Mouse (Mus musculus): Measurements from ENCODE around the gene Ptx4. TPM values are rescaled to one million over a fixed set of nuclear protein-coding genes. Genes with fewer than 3 reads are reported as not detected.

Ptx4 gene
- total RNA-seq (2018; cell fraction: chromatin; rRNA removed) = not detected
- total RNA-seq (2018; cell fraction: cytosol; rRNA removed) = not detected
- not detected for total RNA-seq (2018; cell fraction: nucleus; rRNA removed)
- polyA plus RNA-seq (2018) = not detected in 3 replicates

DNA sequence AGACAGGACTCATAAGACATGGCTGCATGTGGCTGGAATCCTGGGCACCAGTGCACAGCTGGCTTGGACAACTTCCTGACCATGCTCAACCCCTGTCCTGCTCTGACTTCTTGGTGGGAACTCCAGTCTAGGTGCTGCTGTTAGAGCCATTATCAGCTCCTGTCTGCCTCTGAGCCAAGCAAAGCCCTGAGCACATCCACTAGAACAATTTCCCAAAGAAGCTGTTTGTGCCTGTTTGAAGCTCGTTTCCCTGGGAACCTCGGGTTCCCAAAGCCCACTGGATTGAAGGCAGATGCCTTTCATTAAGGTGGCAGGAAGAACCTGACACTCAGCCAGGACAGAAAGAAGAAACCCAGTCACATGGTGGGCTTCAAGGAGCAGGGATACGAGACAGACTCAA, at the start of gene Ptx4:
TSS of gene Ptx4 (plus strand) at position 355 of the 400 bp plus-strand sequence.
- no peak within 1 kb of the TSS for H3K27ac ChIP-seq
- no peaks in the 10 kb centered on the region for H3K79me2 ChIP-seq (ENCODE audit: inconsistent target)
- WGBS (ENCODE audit: missing documents) = 40% methylated on average over 3 of the region's 3 CpGs
- no peaks in the 10 kb centered on the region for H3K36me3 ChIP-seq (ENCODE audit: inconsistent target)
- H3K4me3 ChIP-seq (ENCODE audit: inconsistent target) = no peak within 1 kb of the TSS

DNA sequence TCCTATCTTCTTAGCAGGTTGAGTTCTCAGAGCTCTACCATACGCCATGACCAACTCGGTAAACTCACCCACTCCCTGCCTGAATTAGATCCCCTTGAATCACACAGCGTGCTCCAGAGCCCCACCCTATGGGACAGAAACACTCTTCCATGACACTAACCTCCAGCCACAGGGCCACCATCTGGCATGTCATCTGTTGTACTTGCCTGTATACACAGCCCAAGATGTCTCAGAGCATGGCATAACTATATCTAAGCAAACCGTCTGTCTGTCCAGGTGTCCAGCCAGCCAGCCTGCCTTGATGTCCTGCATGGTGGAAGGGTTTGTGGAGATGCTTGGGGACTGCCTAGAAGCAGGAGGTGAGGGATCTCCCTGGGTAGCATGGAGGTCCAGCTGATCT, 43.7 kb upstream of the Ptx4 start:
- H3K36me3 ChIP-seq (ENCODE audit: inconsistent target) = no peaks in the 10 kb centered on the region
- H3K27ac ChIP-seq = no peak overlapping the region
- WGBS (ENCODE audit: missing documents) = 98% methylated on average over 4 of the region's 4 CpGs
- no peaks in the 10 kb centered on the region for H3K79me2 ChIP-seq (ENCODE audit: inconsistent target)
- H3K4me3 ChIP-seq (ENCODE audit: inconsistent target) = no peak overlapping the region

DNA sequence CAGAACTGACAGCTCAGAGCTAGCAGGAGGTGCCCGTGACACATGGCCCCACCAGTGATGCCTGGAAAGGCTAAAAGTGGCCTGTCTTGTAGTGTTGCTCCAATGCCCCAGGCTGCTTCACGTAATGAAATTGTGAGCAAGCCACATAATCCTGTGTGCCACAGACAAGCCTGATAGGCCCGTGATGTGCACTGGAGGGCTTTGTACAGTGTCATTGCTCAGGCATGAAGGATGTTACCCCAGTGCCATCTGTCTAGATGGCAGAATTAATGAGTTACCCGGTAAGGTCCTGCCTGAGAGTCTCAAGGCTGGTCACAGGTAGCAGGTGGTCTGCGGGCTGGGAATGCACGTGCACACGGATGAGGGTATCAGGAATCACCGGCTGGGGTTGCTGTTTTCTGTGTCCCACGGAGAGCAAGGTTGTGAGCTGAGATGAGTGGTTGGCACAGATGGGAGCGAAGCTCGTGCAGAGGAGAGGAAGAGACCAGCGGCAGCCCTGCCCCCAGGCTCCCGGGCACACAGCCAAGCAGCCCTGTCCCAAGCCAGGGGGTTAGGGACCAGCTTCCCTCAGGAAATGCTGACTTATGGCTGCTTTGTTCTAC, 42.7 kb upstream of the Ptx4 start:
- Histone ChIP-seq H3K4me3 (ENCODE audit: inconsistent target) (no peak overlapping the region), H3K27ac (no peak overlapping the region), H3K79me2 (ENCODE audit: inconsistent target) (no peaks in the 10 kb centered on the region), H3K36me3 (ENCODE audit: inconsistent target) (no peaks in the 10 kb centered on the region)
- WGBS (ENCODE audit: missing documents) = 31% methylated on average over 13 of the region's 13 CpGs

DNA sequence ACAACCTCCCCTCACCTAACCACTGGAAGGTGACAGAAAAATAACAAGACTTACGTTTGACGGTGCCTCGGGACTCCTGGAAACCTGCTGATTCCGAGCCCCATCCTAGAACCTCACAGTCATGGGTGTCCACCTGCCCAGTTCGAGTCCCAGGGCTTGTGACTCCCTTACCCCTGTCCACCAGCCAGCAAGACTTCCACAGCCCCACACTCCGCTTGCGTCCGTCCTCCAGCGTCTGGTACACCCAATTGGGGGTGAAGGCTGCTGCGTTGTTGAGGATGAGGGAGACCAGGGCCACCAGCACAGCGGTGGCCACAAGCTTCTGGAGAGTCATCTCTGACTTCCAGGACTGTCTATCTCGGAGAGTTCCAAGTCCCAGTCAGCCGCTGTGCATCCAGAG, 40.4 kb upstream of the Ptx4 start:
- Histone ChIP-seq H3K79me2 (ENCODE audit: inconsistent target) (no peaks in the 10 kb centered on the region), H3K27ac (no peak overlapping the region), H3K4me3 (ENCODE audit: inconsistent target) (no peak overlapping the region), H3K36me3 (ENCODE audit: inconsistent target) (no peaks in the 10 kb centered on the region)
- WGBS (ENCODE audit: missing documents) = 97% methylated on average over 13 of the region's 13 CpGs

DNA sequence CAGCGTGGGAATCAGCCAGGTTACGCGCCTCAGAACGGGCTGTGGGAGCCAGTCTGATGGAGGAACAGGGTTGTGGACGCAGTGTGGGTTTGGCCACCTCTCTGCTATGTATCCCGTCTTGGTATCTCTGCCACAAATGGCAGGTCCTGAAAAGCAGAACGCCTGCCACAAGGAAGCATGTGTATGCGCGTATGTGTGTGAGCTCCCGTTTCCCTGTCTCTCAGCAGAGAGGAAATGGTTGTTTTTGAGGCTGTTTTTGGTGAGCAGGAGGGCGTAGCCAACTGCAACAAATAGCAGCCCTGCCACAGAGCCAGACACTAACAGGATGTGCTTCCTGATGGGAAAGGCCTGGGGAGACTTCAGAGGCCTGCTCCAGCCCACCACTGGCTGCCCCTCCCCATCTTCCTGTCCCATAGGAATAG, 39.6 kb upstream of the Ptx4 start:
- Histone ChIP-seq H3K79me2 (ENCODE audit: inconsistent target) (no peaks in the 10 kb centered on the region), H3K27ac (no peak overlapping the region), H3K4me3 (ENCODE audit: inconsistent target) (no peak overlapping the region), H3K36me3 (ENCODE audit: inconsistent target) (no peaks in the 10 kb centered on the region)
- 80% methylated on average over 11 of the region's 11 CpGs for WGBS (ENCODE audit: missing documents)

DNA sequence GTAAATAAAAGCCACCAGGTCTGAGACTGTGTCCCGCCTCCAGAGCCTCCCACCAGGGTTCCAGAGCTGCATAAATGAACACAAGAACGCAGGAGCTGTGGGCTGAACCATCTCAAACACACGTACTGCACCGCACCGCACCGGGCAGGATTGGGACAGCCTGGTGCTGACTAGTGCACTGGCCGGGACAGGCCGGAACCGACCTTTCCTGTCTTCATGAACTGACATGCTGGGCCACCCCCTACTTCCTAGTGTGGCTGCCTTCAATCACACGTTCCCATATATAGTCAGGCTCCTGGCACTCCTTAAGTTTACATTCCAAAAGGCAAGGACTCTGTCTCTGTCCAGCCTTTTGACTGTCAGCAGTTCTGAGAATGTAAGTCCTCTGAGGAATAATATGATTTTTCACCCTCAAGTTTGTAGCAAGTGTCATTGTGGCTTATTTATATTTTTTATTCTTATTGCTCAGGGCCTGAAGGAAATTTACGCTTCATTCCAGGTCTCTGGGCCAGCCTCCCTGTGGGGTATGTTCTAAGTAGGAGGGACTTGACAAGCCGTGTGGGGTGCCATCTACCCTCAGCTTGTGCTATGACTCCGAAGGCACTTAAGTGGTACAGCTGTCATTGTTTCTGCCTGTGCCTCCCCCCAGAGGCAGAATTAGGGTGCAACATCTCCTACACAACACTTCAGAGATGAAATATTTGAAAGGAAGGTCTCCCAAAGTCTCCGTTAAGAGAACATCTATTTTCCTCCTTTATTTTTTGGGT, 38.3 kb upstream of the Ptx4 start:
- no peak overlapping the region for H3K4me3 ChIP-seq (ENCODE audit: inconsistent target)
- no peak overlapping the region for H3K27ac ChIP-seq
- no peaks in the 10 kb centered on the region for H3K79me2 ChIP-seq (ENCODE audit: inconsistent target)
- no peaks in the 10 kb centered on the region for H3K36me3 ChIP-seq (ENCODE audit: inconsistent target)
- WGBS (ENCODE audit: missing documents) = 84% methylated on average over 14 of the region's 14 CpGs

DNA sequence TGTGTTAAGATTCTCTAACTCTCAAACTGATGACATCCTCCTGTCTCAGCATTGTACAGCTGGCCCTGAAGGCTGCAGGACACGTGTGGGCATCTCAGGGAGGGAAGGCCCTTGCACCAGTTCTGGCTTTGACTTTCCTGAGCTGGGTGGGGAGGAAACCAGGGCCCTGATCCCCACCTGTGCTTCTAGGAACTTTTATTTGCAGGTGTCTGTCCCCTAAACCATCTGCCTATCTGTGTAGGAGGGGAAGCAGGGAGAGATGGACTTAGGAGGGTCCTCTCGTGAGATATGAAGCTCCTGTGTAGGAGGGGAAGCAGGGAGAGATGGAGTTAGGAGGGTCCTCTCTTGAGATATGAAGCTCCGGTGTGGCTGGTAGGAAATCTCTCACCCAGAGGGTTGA, 37.7 kb upstream of the Ptx4 start:
- H3K4me3 ChIP-seq (ENCODE audit: inconsistent target) = no peak overlapping the region
- no peaks in the 10 kb centered on the region for H3K36me3 ChIP-seq (ENCODE audit: inconsistent target)
- H3K79me2 ChIP-seq (ENCODE audit: inconsistent target) = no peaks in the 10 kb centered on the region
- 92% methylated on average over 3 of the region's 3 CpGs for WGBS (ENCODE audit: missing documents)
- H3K27ac ChIP-seq = no peak overlapping the region

DNA sequence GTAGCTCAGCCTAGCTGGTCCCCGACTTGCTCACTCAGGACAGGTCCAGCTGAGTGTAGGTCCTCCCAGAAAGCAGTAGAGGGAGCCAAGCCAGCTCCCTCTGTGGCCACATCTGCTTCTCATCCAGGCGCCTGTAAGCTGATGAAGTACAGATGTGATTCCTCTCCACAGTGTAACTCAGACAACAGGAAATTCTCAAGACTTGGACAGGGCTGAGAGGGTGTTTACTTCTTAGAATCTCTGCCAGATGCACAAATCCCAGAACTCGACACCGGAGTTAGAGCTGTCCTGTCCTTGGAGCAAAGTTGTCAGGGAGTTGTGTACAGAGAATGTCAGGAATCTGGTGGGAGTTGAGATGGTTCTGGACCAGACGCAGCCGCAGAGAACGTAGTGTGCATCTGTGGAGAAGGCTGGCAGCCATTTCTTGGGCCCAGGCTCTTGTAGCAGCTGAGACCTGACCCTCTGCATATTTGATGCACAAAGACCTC, 37.1 kb upstream of the Ptx4 start, which contains the start of gene Tmem204:
TSS of gene Tmem204 (minus strand) at position 148 of the 488 bp plus-strand sequence.
- H3K27ac ChIP-seq = no peak within 1 kb of the TSS
- WGBS (ENCODE audit: missing documents) = 90% methylated on average over 7 of the region's 7 CpGs

DNA sequence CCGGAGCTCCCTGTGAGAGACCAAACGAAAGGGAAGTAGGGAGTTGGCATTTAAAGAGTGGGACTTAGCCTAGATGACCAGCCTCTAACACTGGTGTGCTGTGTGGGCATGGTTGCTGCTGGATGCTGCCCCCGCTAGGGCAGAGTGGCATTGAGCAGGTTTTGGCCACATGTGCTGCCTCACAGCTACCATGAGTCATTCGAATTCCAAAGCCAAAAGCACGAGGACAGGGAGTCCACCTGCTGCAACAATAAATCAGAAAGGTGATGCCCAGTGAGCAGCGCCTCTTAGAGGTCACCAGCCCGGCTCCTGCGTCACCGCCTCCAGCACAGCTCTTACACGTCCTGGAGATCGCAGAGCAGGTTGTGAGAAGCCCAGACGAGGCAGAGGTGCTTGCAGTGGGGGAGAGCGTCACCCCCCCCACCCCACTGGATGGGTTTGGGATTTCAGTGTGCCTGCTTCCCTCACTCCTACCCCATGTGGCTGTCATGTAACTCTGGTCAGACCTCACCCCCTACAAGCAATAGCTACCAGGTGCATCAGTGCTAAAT, 35.6 kb upstream of the Ptx4 start:
- Histone ChIP-seq H3K4me3 (ENCODE audit: inconsistent target) (no peak overlapping the region), H3K79me2 (ENCODE audit: inconsistent target) (no peaks in the 10 kb centered on the region), H3K36me3 (ENCODE audit: inconsistent target) (no peaks in the 10 kb centered on the region), H3K27ac (no peak overlapping the region)
- WGBS (ENCODE audit: missing documents) = 90% methylated on average over 11 of the region's 13 CpGs

More for the DNA sequence above, 37.1 kb upstream of the Ptx4 start, which contains the start of gene Tmem204:
- Histone ChIP-seq H3K79me2 (ENCODE audit: inconsistent target) (no peaks in the 10 kb centered on the region), H3K4me3 (ENCODE audit: inconsistent target) (no peak within 1 kb of the TSS), H3K36me3 (ENCODE audit: inconsistent target) (no peaks in the 10 kb centered on the region)

DNA sequence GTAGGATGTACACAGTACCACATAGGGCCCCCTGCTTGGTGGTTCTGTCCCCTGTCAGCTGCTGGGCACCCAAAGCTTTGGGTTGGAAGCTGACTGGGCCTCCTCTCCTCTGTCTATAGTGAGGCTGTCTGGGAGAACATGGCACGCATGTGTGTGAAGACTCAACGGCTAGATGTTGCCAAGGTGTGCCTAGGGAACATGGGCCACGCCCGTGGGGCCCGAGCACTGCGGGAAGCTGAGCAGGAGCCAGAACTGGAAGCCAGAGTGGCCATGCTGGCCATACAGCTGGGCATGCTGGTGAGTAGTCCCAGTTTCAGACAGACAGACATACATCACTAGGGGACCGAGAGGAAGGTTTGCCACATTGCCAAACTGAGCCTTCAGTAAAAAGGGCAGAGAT, 33.8 kb upstream of the Ptx4 start:
- no peak overlapping the region for H3K27ac ChIP-seq
- H3K36me3 ChIP-seq (ENCODE audit: inconsistent target) = no peaks in the 10 kb centered on the region
- no peak overlapping the region for H3K4me3 ChIP-seq (ENCODE audit: inconsistent target)
- WGBS (ENCODE audit: missing documents) = 98% methylated on average over 7 of the region's 7 CpGs
- no peaks in the 10 kb centered on the region for H3K79me2 ChIP-seq (ENCODE audit: inconsistent target)

DNA sequence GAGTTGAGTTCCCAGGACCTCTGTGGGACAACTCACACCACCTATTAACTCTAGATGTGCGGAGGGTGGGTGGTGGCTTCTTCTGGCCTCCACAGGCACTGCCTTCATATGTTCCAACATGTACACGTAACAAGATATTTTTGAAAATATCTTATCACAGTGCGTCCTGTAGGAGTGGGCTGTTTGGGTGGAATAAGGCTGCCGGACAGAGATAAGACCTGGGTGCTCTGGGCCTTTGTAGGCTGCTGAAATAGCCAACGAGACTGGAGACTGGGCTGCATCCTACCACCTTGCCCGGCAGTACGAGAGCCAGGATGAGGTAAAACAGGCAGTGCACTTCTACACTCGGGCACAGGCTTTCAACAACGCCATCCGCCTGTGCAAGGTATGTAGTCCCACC, 31.4 kb upstream of the Ptx4 start:
- Histone ChIP-seq H3K27ac (no peak overlapping the region), H3K79me2 (ENCODE audit: inconsistent target) (no peaks in the 10 kb centered on the region), H3K4me3 (ENCODE audit: inconsistent target) (no peak overlapping the region), H3K36me3 (ENCODE audit: inconsistent target) (no peaks in the 10 kb centered on the region)
- 94% methylated on average over 10 of the region's 10 CpGs for WGBS (ENCODE audit: missing documents)

DNA sequence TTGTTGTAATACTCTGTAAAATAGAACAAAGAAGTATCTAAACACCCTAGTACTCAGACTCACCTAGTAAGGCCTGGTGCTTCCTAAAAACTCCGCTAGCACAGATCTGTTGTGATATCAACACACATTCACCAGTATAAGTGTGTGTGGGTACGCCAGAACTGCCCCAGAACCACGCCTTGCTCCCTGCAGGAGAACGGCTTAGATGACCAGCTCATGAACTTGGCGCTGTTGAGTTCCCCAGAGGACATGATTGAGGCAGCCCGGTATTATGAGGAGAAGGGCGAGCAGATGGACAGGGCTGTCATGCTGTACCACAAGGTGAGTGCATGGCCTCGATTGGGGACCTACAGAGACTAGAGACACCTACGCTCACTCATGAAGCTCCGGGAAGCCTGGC, 30.1 kb upstream of the Ptx4 start:
- 94% methylated on average over 10 of the region's 10 CpGs for WGBS (ENCODE audit: missing documents)
- no peak overlapping the region for H3K27ac ChIP-seq
- no peaks in the 10 kb centered on the region for H3K36me3 ChIP-seq (ENCODE audit: inconsistent target)
- no peak overlapping the region for H3K4me3 ChIP-seq (ENCODE audit: inconsistent target)
- no peaks in the 10 kb centered on the region for H3K79me2 ChIP-seq (ENCODE audit: inconsistent target)

DNA sequence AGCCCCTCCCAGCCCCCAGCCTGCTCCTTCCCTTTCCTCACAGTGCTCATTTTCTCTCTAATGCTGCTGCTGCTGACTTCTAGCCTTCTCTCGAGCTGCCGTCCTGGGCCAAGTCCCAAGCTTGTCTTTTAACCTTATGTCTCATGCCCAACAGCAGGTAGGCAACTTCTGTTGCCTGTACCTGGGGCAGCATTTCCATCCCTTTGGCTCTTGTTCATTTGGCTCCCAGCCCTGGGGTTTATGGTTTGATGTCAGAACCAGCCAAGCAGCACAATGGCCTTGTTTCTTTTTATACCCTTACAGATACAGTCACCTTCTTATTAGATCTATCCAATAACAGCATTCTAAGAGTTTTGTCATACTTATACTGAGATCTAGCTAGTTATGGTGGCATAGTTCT, 24.3 kb upstream of the Ptx4 start:
- H3K4me3 ChIP-seq (ENCODE audit: inconsistent target) = no peak overlapping the region
- no peak overlapping the region for H3K27ac ChIP-seq
- WGBS (ENCODE audit: missing documents) = 100% methylated on average over 2 of the region's 2 CpGs
- no peaks in the 10 kb centered on the region for H3K79me2 ChIP-seq (ENCODE audit: inconsistent target)
- peaks cover 20% of the 10 kb centered on the region; the same call in 1 of the 2 replicates for H3K36me3 ChIP-seq (ENCODE audit: inconsistent target)

DNA sequence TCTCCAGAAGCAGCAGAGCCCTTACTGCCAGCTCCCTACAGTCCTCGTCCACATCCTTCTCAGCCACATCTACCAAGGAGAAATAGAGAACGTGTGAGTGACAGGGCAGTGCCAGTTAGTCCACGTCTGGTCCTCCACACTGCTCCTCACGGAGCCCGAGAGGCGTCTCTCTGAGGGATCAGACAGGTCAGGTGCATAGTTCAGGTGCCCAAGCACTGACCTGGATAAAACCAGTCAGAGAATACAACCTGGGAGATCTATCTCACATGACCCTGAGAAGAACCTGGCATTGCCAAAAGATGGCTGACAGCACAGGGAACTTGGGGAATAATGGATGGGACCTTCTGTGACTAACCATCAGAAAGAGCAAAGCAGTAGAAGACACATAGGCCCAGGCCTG, 20.5 kb upstream of the Ptx4 start:
- Histone ChIP-seq H3K36me3 (ENCODE audit: inconsistent target) (peaks cover 52% of the 10 kb centered on the region; the same call in 1 of the 2 replicates), H3K4me3 (ENCODE audit: inconsistent target) (no peak overlapping the region), H3K79me2 (ENCODE audit: inconsistent target) (no peaks in the 10 kb centered on the region), H3K27ac (no peak overlapping the region)
- 95% methylated on average over 6 of the region's 6 CpGs for WGBS (ENCODE audit: missing documents)

DNA sequence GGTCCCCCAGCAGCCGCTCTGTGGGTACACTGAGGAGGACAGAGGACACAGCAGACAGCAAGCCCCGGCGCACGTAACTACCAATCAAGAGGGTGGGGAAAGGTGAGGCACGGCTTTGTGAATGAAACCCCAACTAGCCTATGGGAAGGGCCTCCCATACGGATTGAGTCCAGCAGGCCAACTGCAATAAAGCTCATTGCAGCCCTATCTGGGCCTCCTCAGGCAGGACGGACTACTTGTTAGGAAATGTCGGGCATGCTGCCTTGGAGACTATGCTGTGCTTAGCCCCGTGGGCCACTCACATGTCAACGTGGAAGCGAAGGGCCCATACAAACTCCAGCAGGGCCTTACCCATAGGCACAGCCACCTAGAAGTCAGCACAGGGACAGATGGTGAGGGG, 19.2 kb upstream of the Ptx4 start:
- Histone ChIP-seq H3K27ac (no peak overlapping the region), H3K4me3 (ENCODE audit: inconsistent target) (no peak overlapping the region), H3K36me3 (ENCODE audit: inconsistent target) (peaks cover 55% of the 10 kb centered on the region; the same call in 1 of the 2 replicates), H3K79me2 (ENCODE audit: inconsistent target) (no peaks in the 10 kb centered on the region)
- WGBS (ENCODE audit: missing documents) = 94% methylated on average over 11 of the region's 11 CpGs
